Mouse (Mus musculus) CD4-positive, CD25-positive, alpha-beta regulatory T cell, adult 2 months (primary cell): Measurements from ENCODE around the gene Brca2.

Experiments used
- DNase-seq: peaks from one replicate; pipeline ENCODE4 v3.0.0-alpha.2; 2012; ENCODE audit warnings: low read depth, low spot score

Gene Brca2

DNA sequence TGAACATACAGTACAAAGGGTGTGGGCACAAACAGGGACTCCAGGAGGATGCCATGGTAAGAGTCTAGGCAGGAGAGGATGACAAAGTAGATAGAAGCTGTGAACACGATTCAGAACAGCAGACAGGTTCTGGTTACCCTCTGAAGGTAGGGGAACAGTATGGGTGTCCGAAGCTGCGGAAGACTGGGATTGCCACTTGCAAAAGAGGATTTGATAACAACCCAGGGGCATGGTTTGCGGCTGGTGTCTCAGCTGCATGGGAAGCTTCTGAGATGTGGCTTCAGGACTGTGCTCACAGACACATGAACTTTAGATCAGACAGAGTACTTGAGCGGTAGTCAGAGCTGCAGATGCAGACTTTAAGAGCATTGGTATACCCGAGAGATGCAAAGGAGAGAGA lies 42.0 kb downstream of the Brca2 start:
- no peak for DNase-seq

DNA sequence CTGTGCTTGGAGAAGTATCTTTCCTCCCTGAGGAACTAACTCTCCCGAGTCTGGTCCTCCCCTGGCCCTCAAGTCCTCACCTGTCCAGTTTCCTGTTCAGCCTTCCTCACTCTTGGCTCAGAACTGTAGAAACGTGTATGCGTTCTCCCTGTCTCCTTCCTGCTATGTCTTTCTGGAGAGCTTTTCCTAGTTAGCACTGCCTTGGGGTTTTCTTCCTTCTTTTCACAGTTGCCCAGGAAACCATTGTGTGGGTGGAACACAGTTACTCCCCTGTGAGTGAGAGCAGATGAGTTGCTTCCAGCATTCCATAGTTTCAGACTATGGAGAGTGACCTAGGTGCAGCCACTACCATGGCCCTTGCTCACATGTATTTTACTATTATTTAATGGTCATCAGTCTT lies 43.8 kb downstream of the Brca2 start:
- DNase-seq: no peak

DNA sequence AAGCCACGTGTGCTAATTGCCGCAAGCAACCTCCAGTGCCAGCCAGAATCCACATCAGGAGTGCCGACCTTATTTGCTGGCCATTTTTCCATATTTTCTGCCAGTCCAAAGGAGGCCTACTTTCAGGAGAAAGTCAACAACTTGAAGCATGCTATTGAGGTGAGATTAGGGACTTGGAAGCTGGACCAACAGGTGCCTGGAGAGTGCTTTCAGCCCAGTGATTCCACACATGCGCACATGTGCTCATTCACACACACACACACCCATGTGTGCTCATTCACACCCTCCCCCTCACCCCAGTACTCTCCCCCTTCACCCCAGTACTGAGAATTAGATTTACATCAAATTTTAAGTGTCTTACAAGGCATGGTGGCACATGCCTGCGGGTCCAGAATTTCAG lies 44.5 kb downstream of the Brca2 start:
- no peak for DNase-seq

DNA sequence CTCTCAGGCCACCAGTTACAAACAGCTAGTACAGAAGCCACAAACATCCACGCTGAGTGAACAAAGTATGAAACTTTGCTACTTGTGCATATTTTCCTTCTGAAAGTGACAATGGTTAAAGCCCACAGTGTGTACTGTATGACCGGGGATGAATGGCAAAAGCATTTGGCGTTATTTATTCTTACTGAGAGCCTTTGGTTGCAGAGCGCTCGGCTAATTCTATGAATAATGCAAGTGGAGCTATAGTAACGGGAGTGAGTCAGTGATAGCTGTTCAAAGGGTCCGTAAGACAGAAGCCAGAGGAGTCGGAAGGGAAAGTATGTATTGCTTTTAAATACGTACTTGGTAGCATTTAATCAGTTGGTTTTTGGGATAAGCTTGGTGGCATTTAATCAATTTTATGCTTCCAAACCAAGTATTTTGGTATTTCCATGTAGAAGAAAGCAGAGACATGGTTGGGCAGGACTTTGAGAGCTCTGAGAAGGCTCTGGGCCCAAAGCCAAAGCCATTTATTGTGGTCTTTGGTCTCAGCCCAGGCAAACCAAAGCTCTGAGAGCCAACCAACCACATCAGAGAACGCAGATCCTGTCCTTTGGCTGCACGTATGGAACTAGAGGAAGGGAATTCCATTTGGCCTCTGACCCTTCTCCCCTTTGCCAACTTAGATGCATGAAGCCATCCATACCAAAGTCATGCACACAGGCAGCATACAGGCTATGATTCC lies 48.2 kb downstream of the Brca2 start:
- no peak for DNase-seq

DNA sequence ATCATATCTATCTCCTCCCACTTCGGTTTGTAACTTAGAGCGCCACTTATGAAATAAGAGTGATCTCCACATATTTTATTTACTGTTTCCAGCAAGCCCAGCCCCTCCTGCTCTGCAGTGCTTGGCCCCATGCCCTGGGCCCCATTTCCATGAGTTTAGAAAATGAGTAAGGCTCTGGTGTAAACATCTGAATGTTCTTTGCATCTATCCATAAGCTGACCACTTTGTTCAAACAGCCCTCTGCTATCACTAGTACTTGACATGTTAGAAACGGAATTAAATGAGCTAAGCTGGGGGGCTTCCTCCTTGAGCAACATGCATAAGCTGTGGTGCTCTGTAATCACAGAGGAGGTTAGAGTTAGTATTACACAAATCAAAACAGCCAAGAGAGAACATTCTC lies 52.0 kb downstream of the Brca2 start:
- DNase-seq: no peak

DNA sequence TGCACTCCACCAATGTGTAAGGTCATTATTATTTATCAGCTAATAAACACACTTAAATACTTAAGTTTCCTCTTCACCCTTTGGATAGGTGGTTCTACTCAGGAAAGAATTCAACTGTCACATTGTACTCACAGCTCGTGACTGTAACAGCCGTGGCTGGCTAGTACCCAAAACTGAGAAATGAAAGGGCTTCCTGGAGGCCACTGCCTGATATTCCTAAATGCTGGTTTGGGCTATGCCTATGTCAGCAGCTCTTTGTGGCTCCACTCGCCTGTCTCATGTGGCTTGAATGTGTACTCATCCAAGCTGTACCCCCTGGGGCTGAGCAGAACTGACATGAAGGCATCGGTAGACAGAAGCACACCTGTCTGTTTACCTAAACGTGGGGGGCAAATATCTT lies 52.5 kb downstream of the Brca2 start:
- DNase-seq: no peak

DNA sequence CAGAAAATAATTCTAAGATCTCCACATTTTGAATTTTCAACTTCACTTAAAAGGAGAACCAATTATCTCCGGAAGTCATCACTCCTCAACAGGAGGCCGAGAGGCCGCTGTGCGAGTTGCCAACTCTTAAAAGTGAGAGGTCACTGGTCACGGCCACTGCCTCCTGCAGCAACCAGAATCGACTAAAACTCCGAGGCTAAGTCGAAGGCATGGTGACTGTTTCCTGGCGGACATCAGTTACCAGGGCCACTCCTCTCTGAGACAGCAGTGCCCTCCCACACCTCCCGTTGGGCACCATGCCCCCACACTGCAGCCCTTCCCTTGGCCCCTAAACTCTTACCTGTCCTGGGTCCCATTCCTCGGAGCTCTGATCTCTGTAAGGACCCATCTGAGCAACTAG lies 54.4 kb downstream of the Brca2 start:
- no peak for DNase-seq

DNA sequence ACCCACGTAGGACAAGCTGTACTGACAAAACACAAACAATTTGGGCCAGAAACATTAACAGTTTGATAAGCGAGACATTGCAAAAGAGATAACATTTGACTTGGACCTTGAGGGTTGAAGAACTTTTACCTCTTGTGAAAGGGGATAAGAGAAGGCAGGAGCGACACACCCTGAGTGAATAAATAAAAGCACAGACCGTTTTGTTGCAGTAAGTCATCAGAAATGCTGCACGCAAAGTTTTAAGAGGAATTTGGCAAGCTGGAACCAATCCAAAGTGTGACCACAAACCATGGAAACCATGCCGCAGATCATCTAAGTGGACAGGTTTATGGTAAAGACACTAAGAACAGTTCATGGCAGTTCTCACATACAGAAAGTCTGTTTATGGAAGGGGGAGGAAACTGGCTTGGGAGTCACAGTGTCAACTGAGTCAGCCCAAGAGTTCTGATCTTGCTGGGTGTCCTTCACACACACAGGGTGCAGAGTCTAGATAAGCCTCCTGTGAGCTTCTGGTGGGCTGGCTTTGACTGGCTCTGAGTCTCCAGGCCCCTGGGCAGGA lies 56.3 kb downstream of the Brca2 start:
- no peak for DNase-seq

DNA sequence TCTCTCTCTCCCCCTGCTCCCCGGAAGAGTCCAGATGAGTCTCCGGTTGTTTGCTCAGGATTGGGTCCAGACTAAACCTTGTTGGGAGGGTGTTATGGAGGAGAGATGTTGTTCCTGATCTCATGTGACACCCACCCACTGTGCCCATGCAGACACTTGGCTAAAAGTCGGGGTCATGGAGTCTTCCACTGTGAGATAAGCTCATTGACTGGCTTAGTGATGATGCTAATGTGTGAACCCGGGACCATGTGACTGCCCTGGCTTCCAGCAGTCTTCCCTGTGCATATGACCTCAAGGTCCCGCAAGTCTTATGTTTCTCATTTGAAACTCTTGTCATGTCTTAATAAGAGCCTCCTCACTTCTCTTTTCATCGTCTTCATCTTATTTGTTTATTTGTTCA lies 58.8 kb downstream of the Brca2 start:
- no peak for DNase-seq

DNA sequence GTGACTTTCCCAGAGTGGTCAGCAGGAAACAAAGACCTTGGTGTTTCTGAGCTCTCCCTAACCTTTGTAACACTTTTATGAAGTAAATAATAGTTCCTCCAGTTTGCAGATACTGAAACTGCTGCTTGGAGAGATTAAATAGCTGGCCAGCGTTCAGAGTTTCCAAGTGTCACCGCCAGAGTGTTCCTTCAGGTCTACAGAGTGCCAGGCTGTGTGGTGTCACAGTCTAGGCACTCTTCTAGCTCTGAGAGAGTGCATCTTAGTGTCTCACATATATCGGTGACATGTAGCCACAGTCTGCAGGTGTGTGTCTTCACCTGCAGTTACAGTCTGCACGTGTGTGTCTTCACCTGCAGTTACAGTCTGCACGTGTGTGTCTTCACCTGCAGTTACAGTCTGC lies 60.8 kb downstream of the Brca2 start:
- no peak for DNase-seq

DNA sequence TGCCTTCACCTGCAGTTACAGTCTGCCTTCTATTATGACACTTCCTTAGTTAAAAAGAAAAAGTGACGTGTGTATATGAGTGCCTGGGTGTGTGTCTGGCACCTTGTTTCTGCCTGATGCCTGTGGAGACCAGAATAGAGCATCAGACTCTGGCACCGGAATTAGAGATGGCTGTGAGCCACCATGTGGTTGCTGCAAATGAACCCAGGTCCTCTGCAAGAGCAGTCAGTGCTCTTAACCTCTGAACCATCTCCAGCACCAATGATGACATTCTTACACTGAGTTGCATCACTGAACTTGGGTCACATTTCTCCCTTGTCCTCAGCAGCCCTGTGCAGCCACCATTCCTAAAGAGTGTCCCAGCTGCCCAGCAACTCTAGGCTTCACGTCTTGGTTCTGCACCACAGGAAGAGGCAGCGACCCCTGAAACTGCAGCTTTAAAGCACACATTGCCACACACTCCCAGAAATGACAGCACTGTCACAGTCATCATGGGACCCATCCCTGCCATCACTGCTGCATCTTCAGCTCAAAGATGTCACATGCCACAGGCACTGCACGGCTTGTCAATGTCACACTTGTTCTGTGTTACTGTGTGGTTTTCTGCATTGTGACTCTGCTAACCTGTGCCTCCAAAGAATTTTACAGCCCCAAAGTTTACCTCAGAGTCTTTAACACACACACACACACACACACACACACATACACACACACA lies 61.3 kb downstream of the Brca2 start:
- DNase-seq: no peak

DNA sequence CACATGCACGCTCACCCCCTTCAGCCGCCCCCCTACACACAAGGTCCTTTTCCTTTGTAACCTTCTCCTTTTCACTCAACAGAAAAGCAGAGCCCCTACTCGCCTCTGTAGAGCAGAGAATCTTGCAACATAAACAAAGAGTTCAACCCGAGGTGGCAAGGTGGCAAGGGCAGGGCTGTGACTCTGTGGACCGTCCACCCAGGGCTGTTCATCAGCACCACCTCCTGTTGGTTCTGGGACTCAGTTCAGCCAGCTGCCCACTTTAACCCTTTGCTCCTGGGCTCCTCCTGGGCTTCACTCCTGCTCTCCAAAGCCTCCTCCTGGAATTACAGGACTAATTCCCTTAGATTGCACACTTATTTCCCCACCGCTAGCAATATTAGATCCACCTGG lies 61.9 kb downstream of the Brca2 start:
- no peak for DNase-seq

DNA sequence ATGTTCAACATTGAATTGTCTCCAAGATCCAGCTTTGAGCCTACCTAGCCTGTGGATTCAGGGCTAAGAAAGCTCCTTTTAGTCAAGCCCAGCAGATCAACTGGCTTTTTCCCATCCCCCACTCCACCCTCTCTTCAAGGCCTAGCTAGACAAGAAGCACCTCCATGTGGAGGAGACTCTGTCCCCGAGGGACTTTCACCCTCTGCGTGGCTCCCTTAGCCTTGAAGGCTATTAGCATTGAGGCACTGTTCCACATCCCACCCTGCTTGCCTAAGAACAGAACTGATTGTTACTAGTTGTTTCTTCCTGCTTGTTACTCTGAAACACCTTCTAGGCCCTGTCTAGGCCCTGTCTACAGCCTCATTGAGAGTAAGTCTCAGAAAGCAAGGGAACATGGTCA lies 67.5 kb downstream of the Brca2 start:
- no peak for DNase-seq

DNA sequence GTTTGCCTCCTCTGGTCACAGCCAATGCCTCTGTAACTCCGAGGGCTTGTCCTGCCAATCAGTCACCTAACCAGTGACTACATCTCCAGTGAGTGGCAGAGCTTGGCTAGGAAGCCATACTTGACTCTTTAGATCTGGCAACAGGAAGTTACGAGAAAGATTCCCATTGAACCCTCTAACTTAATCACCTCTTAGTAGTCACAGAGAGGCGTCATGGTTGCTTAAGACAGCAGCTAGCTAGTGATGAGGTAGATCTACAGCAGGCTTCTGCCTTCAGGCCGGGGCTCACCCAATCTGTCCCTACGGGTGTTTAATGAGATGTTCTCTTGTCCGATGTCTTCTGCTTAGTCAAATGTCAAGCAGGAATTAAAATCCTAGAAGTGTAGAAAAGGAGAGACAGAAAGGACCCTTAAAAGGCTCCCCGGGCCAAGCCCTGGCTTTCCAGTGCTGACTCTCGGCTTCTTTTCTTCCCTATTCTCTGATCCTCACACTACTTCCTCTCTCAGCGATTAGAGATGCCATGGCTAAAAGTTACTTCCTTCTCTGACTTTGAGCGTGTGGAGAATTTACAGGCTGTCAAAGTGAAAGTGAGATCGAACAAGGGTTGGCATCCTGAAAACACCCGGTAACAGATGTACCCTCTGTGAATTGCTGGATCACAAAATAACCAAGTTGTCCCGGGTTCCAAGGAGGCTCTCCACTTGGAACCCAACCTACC lies 69.9 kb downstream of the Brca2 start:
- DNase-seq: peak; percentile 55

DNA sequence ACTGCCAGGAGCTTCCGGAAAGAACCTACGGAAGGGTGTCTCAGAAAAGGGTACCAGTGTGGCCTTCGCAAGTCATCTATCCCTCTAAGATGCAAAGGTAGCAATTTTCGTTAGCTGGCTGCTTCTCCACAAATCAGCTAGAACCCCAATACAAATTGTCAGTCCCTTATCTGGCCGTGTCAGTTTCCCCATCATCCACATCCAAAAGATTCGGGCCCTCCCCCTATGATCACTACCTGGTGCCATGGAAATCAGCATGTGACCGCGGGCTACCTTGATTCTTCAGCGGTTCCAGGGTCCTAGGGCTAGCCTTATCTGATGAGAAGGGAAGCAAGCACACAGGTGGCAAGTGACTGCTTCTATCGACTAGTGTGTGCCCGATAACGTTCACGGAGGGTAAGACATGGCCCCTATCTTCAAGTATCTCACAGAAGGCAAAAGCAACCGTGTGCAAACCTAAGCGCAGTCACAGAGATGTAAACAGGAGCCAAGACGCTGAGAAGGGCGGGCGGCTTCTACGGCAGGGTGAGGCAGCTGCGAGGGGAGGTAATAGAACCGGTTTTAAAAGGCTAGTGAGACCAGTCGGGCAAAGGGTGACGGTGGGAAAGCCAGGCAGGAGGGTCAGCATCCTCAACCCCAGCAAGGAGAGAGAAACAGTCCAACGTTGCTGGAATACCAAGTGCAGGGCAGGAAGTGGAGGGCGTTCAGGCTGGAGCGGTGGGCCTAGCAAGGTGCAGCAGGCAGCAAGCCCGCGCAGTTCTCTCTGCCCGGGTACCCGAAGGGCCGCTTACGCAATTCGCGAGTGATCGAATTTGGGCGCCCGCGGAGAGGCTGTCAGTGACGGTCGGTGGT lies 70.7 kb downstream of the Brca2 start:
- DNase-seq: peak; percentile 75

DNA sequence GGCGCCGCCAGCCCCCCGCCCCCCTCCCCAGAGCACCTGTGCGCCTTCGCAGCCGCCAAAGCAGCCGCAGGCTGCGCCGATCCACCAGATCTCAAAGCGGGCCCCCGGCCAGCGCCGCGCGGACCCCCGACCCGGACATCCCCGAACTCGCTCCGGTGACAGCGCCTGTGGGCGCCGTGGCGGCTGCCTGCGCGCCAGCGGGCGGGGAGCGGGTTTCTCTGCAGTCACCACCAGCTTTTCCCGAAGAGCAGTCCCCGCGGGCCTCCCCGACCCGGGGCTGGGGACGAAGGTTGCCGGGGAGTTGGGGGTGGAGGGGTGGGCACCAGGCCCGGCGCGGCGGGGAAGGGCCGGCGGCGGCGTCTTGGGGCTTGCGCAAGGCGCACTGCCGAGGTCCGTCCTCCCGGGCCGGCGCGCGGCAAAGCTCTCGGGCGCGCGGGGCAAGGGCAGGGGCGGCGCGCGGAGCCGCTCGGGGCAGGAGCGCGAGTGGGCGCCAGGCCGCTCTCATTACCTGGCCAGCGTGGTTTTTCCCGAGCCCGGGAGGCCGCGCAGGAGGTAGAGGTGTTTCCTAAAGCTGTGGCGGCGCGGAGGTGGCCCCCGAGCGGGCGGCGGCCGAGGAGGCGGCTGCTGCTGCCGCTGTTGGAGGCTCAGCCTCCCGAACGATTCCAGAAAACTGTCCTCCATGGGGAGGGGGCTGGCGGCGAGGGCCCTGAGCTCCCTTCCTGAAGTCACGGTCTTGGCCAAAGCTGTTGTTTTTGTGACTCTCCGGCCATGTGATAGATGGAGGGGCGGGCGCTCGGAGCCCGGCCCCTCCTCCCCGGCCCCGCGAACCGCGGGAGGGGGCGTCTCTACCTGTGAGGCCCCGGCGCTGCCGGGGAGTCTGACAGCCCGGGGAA lies 71.6 kb downstream of the Brca2 start:
- peak; percentile 75 for DNase-seq

DNA sequence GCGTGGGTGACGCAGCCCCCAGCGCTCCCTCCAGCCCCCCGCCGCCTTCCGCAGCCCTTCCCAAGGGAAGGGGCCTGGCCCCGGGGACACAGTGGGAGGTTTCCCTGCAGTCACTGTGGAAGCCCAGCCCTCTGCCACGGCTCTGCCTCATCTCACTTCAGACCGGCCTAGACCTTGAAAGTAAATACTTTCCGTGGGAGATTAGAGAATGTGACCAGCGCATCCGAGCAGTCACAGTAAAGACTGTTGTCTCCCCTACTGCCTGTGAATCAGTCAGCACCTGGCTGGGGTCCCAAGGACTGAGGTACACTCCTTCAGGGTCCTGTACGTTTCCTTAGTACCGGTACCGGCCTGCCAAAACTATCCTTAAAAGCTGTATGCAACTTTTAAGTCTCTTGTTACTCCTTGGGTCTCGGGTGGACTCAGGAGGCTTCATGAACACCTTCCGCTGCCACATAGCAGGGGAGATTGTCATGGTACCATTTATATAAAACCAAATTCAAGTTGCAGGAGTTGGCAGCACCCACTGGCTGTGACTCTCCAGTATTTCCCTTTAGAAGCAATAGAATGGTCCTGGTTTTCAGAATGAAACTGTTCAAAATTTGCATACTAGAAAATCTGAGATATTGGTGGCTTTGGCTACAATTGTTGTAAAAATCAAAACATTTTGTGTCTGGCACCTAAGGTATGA lies 72.4 kb downstream of the Brca2 start:
- no peak for DNase-seq

DNA sequence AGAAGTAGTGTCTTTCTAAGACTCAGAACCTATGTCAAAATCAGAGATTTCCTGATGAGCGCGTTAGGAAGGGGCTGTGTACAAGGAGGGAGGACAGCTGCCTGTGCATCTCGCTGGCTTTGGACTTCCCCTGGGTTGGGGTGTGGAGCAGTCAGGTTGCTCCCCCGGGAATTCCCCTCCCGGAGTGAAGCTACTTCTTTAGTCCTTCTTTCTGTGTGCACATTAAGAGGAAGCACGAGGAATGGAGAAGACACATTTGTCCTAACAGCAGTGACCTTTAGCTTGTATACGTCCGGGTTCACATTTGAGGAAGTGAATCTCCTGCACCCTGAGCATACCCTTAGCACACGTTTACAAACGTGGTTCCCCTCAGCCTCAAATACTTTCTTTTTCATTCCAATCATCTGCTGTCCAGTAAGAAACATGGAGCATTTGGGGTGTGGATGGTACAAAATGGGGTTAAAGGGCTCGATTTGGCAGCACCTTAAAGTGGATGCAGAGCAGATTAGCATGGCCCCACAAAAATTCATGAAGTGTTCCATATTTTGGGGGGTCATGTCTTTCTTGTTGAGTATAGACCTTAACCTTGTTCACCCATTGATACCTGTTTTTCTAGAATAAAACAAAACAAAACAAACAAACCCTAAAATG lies 73.1 kb downstream of the Brca2 start:
- peak; percentile 65 for DNase-seq

DNA sequence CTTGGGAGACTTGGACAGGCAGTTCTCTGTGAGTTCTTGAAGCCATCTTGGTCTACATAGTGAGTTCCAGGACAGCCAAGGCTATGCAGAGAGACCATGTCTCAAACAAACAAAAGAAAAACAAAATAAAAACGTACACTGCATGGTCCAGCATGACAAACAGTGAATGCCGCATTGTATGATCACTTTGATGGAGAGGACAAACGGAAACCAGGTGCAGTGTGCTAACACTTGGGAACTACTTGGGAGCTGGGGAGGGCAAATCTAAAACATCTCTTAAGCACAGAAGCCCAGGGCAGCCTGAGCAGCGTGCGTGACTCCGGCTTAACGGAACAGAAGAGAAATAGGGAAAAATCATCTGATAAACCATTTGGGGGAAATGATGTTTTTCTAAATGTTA lies 74.7 kb downstream of the Brca2 start, which contains the start of gene N4bp2l1:
TSS of gene N4bp2l1 (minus strand) at position 101 of the 400 bp plus-strand sequence.
- no peak for DNase-seq
